Mouse (Mus musculus) heart, embryonic 16.5 days (tissue): ENCODE results near the gene Cep97. TPM values are rescaled to one million over a fixed set of nuclear protein-coding genes. Genes with fewer than 3 reads are reported as not detected.
"Not testable (repeated sequence)": the region's sequence is repeated elsewhere in the genome, so short reads cannot be mapped to it uniquely, and the experiment has no call there.

Source experiments
- ATAC-seq: fragments of 200-750 bp; cut with Nextera tagmentation; replicated peaks from 2 replicates; pipeline ENCODE4 v1.8.0; 2017; ENCODE audit warnings: moderate number of reproducible peaks; ENCODE audit not compliant: insufficient read depth, low FRiP score; ENCODE audit errors: extremely low read depth
- H3K27ac ChIP-seq: fragments of 300-500 bp; sonication (generic); 2 replicates; pipeline ENCODE4 v1.5.1; 2014; ENCODE audit warnings: mild to moderate bottlenecking, low read length, control low read depth, moderate library complexity
- H3K27me3 ChIP-seq: fragments of 300-500 bp; sonication (generic); 2 replicates; pipeline ENCODE4 v1.6.1; 2014; ENCODE audit warnings: low read length, mixed read lengths; ENCODE audit not compliant: control insufficient read depth, insufficient read depth
- H3K36me3 ChIP-seq: fragments of 300-500 bp; sonication (generic); 2 replicates; pipeline ENCODE4 v1.6.1; 2014; ENCODE audit not compliant: control insufficient read depth, insufficient read depth
- H3K4me1 ChIP-seq: fragments of 300-500 bp; sonication (generic); 2 replicates; pipeline ENCODE4 v1.6.1; 2014; ENCODE audit warnings: low read length, mixed read lengths; ENCODE audit not compliant: control insufficient read depth, insufficient read depth
- H3K4me2 ChIP-seq: fragments of 300-500 bp; sonication (generic); 2 replicates; pipeline ENCODE4 v1.6.1; 2014; ENCODE audit warnings: low read depth, mild to moderate bottlenecking, control low read depth, low read length
- H3K4me3 ChIP-seq: fragments of 300-500 bp; sonication (generic); 2 replicates; pipeline ENCODE4 v1.5.1; 2014; ENCODE audit warnings: mild to moderate bottlenecking, control low read depth, low read length
- H3K9ac ChIP-seq: fragments of 300-500 bp; sonication (generic); 2 replicates; pipeline ENCODE4 v1.6.1; 2014; ENCODE audit warnings: low read length, control low read depth
- H3K9me3 ChIP-seq: fragments of 300-500 bp; sonication (generic); replicated peaks from 2 replicates; pipeline ENCODE4 v1.6.1; 2016; ENCODE audit warnings: low read length; ENCODE audit not compliant: control insufficient read depth
- WGBS: fragments of 180-500 bp; shearing (Covaris S2); extraction: QIAGEN DNeasy Blood & Tissue Kit; methylation state at CpG from one replicate; pipeline ENCODE4 v1.1.7; 2014; 5-methylcytosine and 5-hydroxymethylcytosine counted together
- polyA plus RNA-seq: library from polyadenylated mRNA; unstranded; fragments of >200 nt; fragmentation: Nextera tagmentation; extraction: Ambion mirVana; gene quantifications from 2 replicates; pipeline ENCODE4 v1.2.1, GENCODE M21; 2015

The Cep97 gene
- polyA plus RNA-seq, 1 experiment from 2014 or later = 9.6 TPM

DNA sequence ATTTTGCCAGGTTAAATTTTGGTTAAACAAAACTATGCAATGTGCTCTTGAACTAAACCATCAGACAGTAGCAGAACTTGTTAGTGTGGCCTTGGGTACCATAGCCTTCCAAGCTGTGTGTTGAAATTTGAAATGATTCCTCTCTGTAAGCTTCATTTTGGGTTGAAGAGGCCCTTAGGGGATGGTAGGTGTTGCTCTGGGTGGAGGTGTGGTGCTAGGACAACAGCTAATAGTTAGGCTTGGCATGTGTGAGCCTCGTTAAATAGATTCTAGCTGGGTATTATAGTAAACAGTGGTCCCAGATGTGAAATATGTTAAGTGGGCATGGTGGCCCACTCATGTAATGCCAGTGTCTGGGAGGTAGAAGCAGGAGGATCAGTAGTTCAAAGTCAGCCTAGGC is 32.6 kb upstream of the Cep97 start:
- peak overlapping the region; percentile 67 for H3K4me3 ChIP-seq
- WGBS = 6% methylated on average over 1 of the region's 1 CpGs

GRCm38 (mm10) chr16:55966212-55966871 is 31.7 kb upstream of the Cep97 start, which contains the start of gene Rpl24:
Gene Rpl24 (plus strand): TSS chr16:55966275.
- H3K4me1 ChIP-seq = peaks cover 9% of the 10 kb centered on the region
- H3K27me3 ChIP-seq = no peaks in the 10 kb centered on the region
- ATAC-seq = peak; percentile 94
- H3K4me3 ChIP-seq = peak within 1 kb of the TSS; percentile 67
- H3K9ac ChIP-seq = peak within 1 kb of the TSS; percentile 82
- H3K4me2 ChIP-seq = peak within 1 kb of the TSS; percentile 86
- H3K27ac ChIP-seq = peak within 1 kb of the TSS; percentile 76
- under 1% methylated on average over 42 of the region's 42 CpGs for WGBS
- H3K9me3 ChIP-seq = no peaks in the 10 kb centered on the region
- peaks cover 25% of the 10 kb centered on the region for H3K36me3 ChIP-seq

More for the DNA sequence above, 32.6 kb upstream of the Cep97 start:
- Histone ChIP-seq H3K4me2 (peak overlapping the region; percentile 86), H3K27me3 (no peaks in the 10 kb centered on the region), H3K9me3 (no peaks in the 10 kb centered on the region), H3K36me3 (peaks cover 33% of the 10 kb centered on the region), H3K27ac (peak overlapping the region; percentile 76), H3K4me1 (peaks cover 9% of the 10 kb centered on the region), H3K9ac (peak overlapping the region; percentile 82)
- ATAC-seq = no peak

GRCm38 (mm10) chr16:55964126-55964949 is 29.7 kb upstream of the Cep97 start:
- Histone ChIP-seq H3K9me3 (no peaks in the 10 kb centered on the region), H3K4me1 (peaks cover 6% of the 10 kb centered on the region), H3K4me3 (no peak overlapping the region), H3K4me2 (no peak overlapping the region), H3K27ac (no peak overlapping the region), H3K36me3 (peaks cover 6% of the 10 kb centered on the region), H3K9ac (no peak overlapping the region), H3K27me3 (no peaks in the 10 kb centered on the region)
- no peak for ATAC-seq
- 57% methylated on average over 4 of the region's 4 CpGs for WGBS

- not testable (repeated sequence) for ATAC-seq, H3K9ac ChIP-seq
Observed at GRCm38 (mm10) chr16:55963068-55963467, 28.4 kb upstream of the Cep97 start.

GRCm38 (mm10) chr16:55954196-55954595 is 19.5 kb upstream of the Cep97 start:
- WGBS = 84% methylated on average over 9 of the region's 9 CpGs
- not testable (repeated sequence) for ATAC-seq, H3K4me2 ChIP-seq, H3K27ac ChIP-seq, H3K4me1 ChIP-seq, H3K9me3 ChIP-seq, H3K9ac ChIP-seq, H3K4me3 ChIP-seq, H3K36me3 ChIP-seq, H3K27me3 ChIP-seq

More at GRCm38 (mm10) chr16:55963068-55963467, 28.4 kb upstream of the Cep97 start:
- not testable (repeated sequence) for H3K4me2 ChIP-seq, H3K4me1 ChIP-seq, H3K27ac ChIP-seq, H3K27me3 ChIP-seq, H3K4me3 ChIP-seq, H3K9me3 ChIP-seq, H3K36me3 ChIP-seq
- WGBS = 75% methylated on average over 6 of the region's 11 CpGs

DNA sequence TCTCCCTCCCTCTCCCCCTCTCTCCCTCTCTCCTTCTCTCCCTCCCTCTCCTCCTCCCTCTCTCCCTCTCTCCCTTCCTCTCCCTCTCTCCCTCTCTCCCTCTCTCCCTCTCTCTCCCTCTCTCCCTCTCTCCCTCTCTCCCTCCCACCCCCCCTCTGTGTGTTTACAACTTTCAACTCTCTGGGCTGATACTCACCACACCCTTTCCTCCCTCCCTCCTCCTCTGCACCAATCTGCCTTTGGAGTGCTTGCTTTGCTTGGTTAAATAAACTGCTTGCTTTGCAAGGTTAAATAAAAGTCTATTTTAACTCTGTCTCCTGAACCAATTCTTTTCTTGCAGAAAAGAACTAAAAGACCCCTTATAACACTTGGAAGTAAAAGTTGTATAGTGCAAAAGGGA is 18.1 kb upstream of the Cep97 start:
- Histone ChIP-seq H3K27ac (no peak overlapping the region), H3K27me3 (no peaks in the 10 kb centered on the region), H3K4me2 (no peak overlapping the region), H3K36me3 (no peaks in the 10 kb centered on the region), H3K4me3 (no peak overlapping the region), H3K4me1 (no peaks in the 10 kb centered on the region), H3K9me3 (no peaks in the 10 kb centered on the region), H3K9ac (no peak overlapping the region)
- ATAC-seq = no peak

- Histone ChIP-seq H3K27ac (no peak overlapping the region), H3K27me3 (no peaks in the 10 kb centered on the region), H3K9ac (no peak overlapping the region), H3K4me1 (no peaks in the 10 kb centered on the region), H3K36me3 (no peaks in the 10 kb centered on the region), H3K4me2 (no peak overlapping the region), H3K4me3 (no peak overlapping the region), H3K9me3 (no peaks in the 10 kb centered on the region)
- WGBS = 66% methylated on average over 7 of the region's 7 CpGs
- ATAC-seq = no peak; the same call in 1 of the 2 replicates
Observed at GRCm38 (mm10) chr16:55951679-55952327, 17.1 kb upstream of the Cep97 start.

- Histone ChIP-seq H3K4me3 (peak overlapping the region; percentile 14; the same call in 1 of the 2 replicates), H3K9me3 (no peaks in the 10 kb centered on the region), H3K27me3 (no peaks in the 10 kb centered on the region), H3K9ac (peak overlapping the region; percentile 21; the same call in 1 of the 2 replicates), H3K4me2 (peak overlapping the region; percentile 43; the same call in 1 of the 2 replicates), H3K27ac (no peak overlapping the region), H3K4me1 (no peaks in the 10 kb centered on the region), H3K36me3 (no peaks in the 10 kb centered on the region)
- 0 out of 2 replicates have a peak, but pooled peaks have one; percentile 34 for ATAC-seq
- 37% methylated on average over 19 of the region's 19 CpGs for WGBS
Observed at GRCm38 (mm10) chr16:55950946-55951678, 16.5 kb upstream of the Cep97 start.
